In the genomic region with DNA sequence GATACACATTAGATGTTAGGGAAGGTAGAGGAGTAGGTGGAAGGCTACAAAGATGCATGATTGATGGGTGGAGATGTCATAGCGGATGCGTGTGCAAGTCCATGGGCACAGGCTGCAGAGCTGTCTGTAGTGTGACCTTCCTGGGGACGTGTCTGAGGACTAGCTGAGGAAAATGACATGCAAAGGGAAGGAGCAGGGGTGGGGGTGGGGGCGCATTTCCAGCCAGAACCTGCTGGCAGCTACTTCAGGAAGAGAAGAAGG, we compare ENCODE assay signal across 11 mouse cellular contexts. TPM values are rescaled to one million over a fixed set of nuclear protein-coding genes. Genes with fewer than 3 reads are reported as not detected.
A peak's percentile ranks its signal among the peaks of the same experiment; 100 is the strongest.
DNase-seq lines count a peak whose midpoint lies in the region; ATAC-seq and TF ChIP-seq lines count a peak whose summit lies in the region.
"Had no signal": no experiment of that assay in that cellular context is flagged by ENCODE, and none has a peak within 500 bp of the region (broad histone marks: within the 10 kb centered on the region; RNA-seq: fewer than 3 reads in every experiment).

No protein-coding gene starts in this region.

- peak overlapping the region; percentile 47; the same call in 1 of the 2 replicates for H3K4me2 ChIP-seq in forebrain, embryonic 13.5 days
- H3K4me2 ChIP-seq in neural tube, embryonic 13.5 days = peak overlapping the region; percentile 45
- H3K4me2 ChIP-seq: liver, embryonic 13.5 days had no signal

- peaks cover 11% of the 10 kb centered on the region for H3K27me3 ChIP-seq in forebrain, embryonic 13.5 days
- peaks cover 12% of the 10 kb centered on the region for H3K27me3 ChIP-seq in neural tube, embryonic 13.5 days

- H3K4me1 ChIP-seq in forebrain, embryonic 13.5 days = peaks cover 20% of the 10 kb centered on the region
- H3K4me1 ChIP-seq in neural tube, embryonic 13.5 days (replicated peaks) = peaks cover 29% of the 10 kb centered on the region

- no peak for DNase-seq in layer of hippocampus, adult 2 months (ENCODE audit: low spot score in 2 of 2)
- DNase-seq in layer of hippocampus, postnatal 14 days (ENCODE audit: low spot score in 2 of 2) = no peak
- no peak for DNase-seq in kidney, postnatal 36 days
- DNase-seq in layer of hippocampus, postnatal 36 days = no peak
- no peak for DNase-seq in liver

- H3K9me3 ChIP-seq in forebrain, embryonic 13.5 days (replicated peaks) = no peaks in the 10 kb centered on the region
- H3K9me3 ChIP-seq in neural tube, embryonic 13.5 days = no peaks in the 10 kb centered on the region
- H3K9me3 ChIP-seq: liver, embryonic 13.5 days had no signal

- no peak overlapping the region for H3K4me3 ChIP-seq in layer of hippocampus, adult 2 months
- H3K4me3 ChIP-seq in forebrain, embryonic 13.5 days = no peak overlapping the region
- H3K4me3 ChIP-seq in neural tube, embryonic 13.5 days = no peak overlapping the region
- H3K4me3 ChIP-seq: liver, embryonic 13.5 days had no signal

- WGBS in forebrain, embryonic 13.5 days = 61% methylated on average over 4 of the region's 4 CpGs
- WGBS in neural tube, embryonic 13.5 days = 60% methylated on average over 4 of the region's 4 CpGs

- no peak; the same call in 1 of the 2 replicates for ATAC-seq in forebrain, embryonic 13.5 days
- peak; percentile 5 for ATAC-seq in inflammation-experienced regulatory T-cells, adult 6 months
- peak; percentile 76 for ATAC-seq in neural tube, embryonic 13.5 days (ENCODE audit: low read depth)

- peak overlapping the region; percentile 32; the same call in 1 of the 2 replicates for H3K27ac ChIP-seq in layer of hippocampus, adult 2 months
- no peak overlapping the region for H3K27ac ChIP-seq in forebrain, embryonic 13.5 days
- no peak overlapping the region for H3K27ac ChIP-seq in neural tube, embryonic 13.5 days (replicated peaks)
- H3K27ac ChIP-seq: liver, embryonic 13.5 days; macrophage had no signal

- H3K36me3 ChIP-seq in forebrain, embryonic 13.5 days (ENCODE audit: poor library complexity, severe bottlenecking) = peaks cover 27% of the 10 kb centered on the region
- H3K36me3 ChIP-seq in neural tube, embryonic 13.5 days = peaks cover 20% of the 10 kb centered on the region

- peak; percentile 2; the same call in 1 of the 2 replicates for TF ChIP-seq CTCF in layer of hippocampus, adult 2 months (conservative IDR thresholded peaks at IDR 0.05)

- no peak overlapping the region for H3K9ac ChIP-seq in forebrain, embryonic 13.5 days
- H3K9ac ChIP-seq in neural tube, embryonic 13.5 days = 0 out of 2 replicates have a peak overlapping the region, but pooled peaks have one; percentile 17
- H3K9ac ChIP-seq: liver, embryonic 13.5 days had no signal

RNA-seq across cellular contexts. Expression of gene Rrp1, which starts 16.3 kb away (rescaled TPM):
- total RNA-seq in layer of hippocampus, adult 2 months (2021) = 100 to 1,000 TPM; 352 to 358 TPM
- 100 to 1,000 TPM; 337 to 342 TPM for total RNA-seq in layer of hippocampus, postnatal 14 days (2021)
- polyA plus RNA-seq in forebrain, embryonic 13.5 days (2015; fragmentation: Nextera tagmentation; extraction: Ambion mirVana) = 354 and 366 TPM in 2 replicates
- polyA plus RNA-seq in inflammation-experienced regulatory T-cells, adult 6 months (2017; shearing (Covaris generic)) = 100 to 1,000 TPM in 2 of 3 experiments, 10 to 100 TPM in 1; 90.6 to 113 (median 101) TPM
- 365 and 462 TPM in 2 replicates for polyA plus RNA-seq in neural tube, embryonic 13.5 days (2015; fragmentation: Nextera tagmentation; extraction: Ambion mirVana)
- total RNA-seq in layer of hippocampus, postnatal 36 days (2021) = 100 to 1,000 TPM; 337 to 355 TPM

RNA-seq across cellular contexts. Expression of gene Cstb, which starts 28.9 kb away (rescaled TPM):
- 10 to 100 TPM; 29.9 to 34.9 TPM for total RNA-seq in layer of hippocampus, adult 2 months (2021)
- 10 to 100 TPM; 33.8 to 37.6 TPM for total RNA-seq in layer of hippocampus, postnatal 14 days (2021)
- 91.7 and 116 TPM in 2 replicates for polyA plus RNA-seq in forebrain, embryonic 13.5 days (2015; fragmentation: Nextera tagmentation; extraction: Ambion mirVana)
- polyA plus RNA-seq in inflammation-experienced regulatory T-cells, adult 6 months (2017; shearing (Covaris generic)) = 100 to 1,000 TPM; 160 to 186 (median 183) TPM
- polyA plus RNA-seq in neural tube, embryonic 13.5 days (2015; fragmentation: Nextera tagmentation; extraction: Ambion mirVana) = 107 and 115 TPM in 2 replicates
- total RNA-seq in layer of hippocampus, postnatal 36 days (2021) = 10 to 100 TPM; 33.5 to 35.0 TPM

RNA-seq across cellular contexts. Expression of gene Agpat3, which starts 44.3 kb away (rescaled TPM):
- total RNA-seq in layer of hippocampus, adult 2 months (2021) = 100 to 1,000 TPM; 207 to 216 TPM
- total RNA-seq in layer of hippocampus, postnatal 14 days (2021) = 100 to 1,000 TPM; 258 to 259 TPM
- polyA plus RNA-seq in forebrain, embryonic 13.5 days (2015; fragmentation: Nextera tagmentation; extraction: Ambion mirVana) = 45.9 and 50.0 TPM in 2 replicates
- polyA plus RNA-seq in inflammation-experienced regulatory T-cells, adult 6 months (2017; shearing (Covaris generic)) = 100 to 1,000 TPM in 2 of 3 experiments, 10 to 100 TPM in 1; 93.9 to 109 (median 101) TPM
- polyA plus RNA-seq in neural tube, embryonic 13.5 days (2015; fragmentation: Nextera tagmentation; extraction: Ambion mirVana) = 59.3 and 64.0 TPM in 2 replicates
- 100 to 1,000 TPM; 207 to 225 TPM for total RNA-seq in layer of hippocampus, postnatal 36 days (2021)
- total RNA-seq: MEL had no signal
